Comparison of ENCODE assay signal across 17 mouse cellular contexts in genomic region chr7:115510045-115510444, GRCm38 (mm10).
A peak's percentile ranks its signal among the peaks of the same experiment; 100 is the strongest.
DNase-seq lines count a peak whose midpoint lies in the region; ATAC-seq and TF ChIP-seq lines count a peak whose summit lies in the region.
"Had no signal": no experiment of that assay in that cellular context is flagged by ENCODE, and none has a peak within 500 bp of the region (broad histone marks: within the 10 kb centered on the region; RNA-seq: fewer than 3 reads in every experiment).

No protein-coding gene starts in this region.

- peak; percentile 91 for ATAC-seq in kidney, embryonic 16.5 days (ENCODE audit: low FRiP score, low TSS enrichment)
- peak; percentile 59; the same call in 1 of the 2 replicates for ATAC-seq in limb, embryonic 12.5 days (ENCODE audit: insufficient number of reproducible peaks, insufficient read depth, low FRiP score, low TSS enrichment, low read depth)
- ATAC-seq in midbrain, embryonic 15.5 days (replicated peaks), result no peak
- ATAC-seq: forebrain, embryonic 13.5 days had no signal

- no peaks in the 10 kb centered on the region for H3K9me3 ChIP-seq in kidney, embryonic 16.5 days (ENCODE audit: low read length)
- H3K9me3 ChIP-seq in embryonic facial prominence, embryonic 10.5 days, result no peaks in the 10 kb centered on the region
- no peaks in the 10 kb centered on the region for H3K9me3 ChIP-seq in limb, embryonic 12.5 days
- H3K9me3 ChIP-seq in midbrain, embryonic 15.5 days, result no peaks in the 10 kb centered on the region
- H3K9me3 ChIP-seq: forebrain, embryonic 13.5 days; heart, embryonic 13.5 days; lung, embryonic 15.5 days had no signal

- H3K4me3 ChIP-seq in kidney, embryonic 16.5 days (ENCODE audit: low read length), result no peak overlapping the region
- H3K4me3 ChIP-seq in kidney, adult 2 months (ENCODE audit: insufficient read depth, low read depth, low read length), result no peak overlapping the region
- no peak overlapping the region for H3K4me3 ChIP-seq in embryonic facial prominence, embryonic 10.5 days
- H3K4me3 ChIP-seq in limb, embryonic 12.5 days (replicated peaks), result no peak overlapping the region
- H3K4me3 ChIP-seq in midbrain, embryonic 15.5 days, result no peak overlapping the region
- H3K4me3 ChIP-seq: forebrain, embryonic 13.5 days; heart, embryonic 13.5 days; lung, embryonic 15.5 days; myocyte had no signal

- TF ChIP-seq CTCF in kidney, adult 2 months (conservative IDR thresholded peaks at IDR 0.05; ENCODE audit: insufficient read depth, insufficient read length, low read depth, low read length), result no peak

- H3K4me2 ChIP-seq in kidney, embryonic 16.5 days (replicated peaks; ENCODE audit: low read depth, low read length), result no peak overlapping the region
- no peak overlapping the region for H3K4me2 ChIP-seq in limb, embryonic 12.5 days
- no peak overlapping the region for H3K4me2 ChIP-seq in midbrain, embryonic 15.5 days
- H3K4me2 ChIP-seq: forebrain, embryonic 13.5 days; heart, embryonic 13.5 days; hindbrain, embryonic 14.5 days; lung, embryonic 15.5 days had no signal

- 40% methylated on average over 5 of the region's 5 CpGs for WGBS in kidney, embryonic 16.5 days
- WGBS in kidney, adult 2 months, result 74% methylated on average over 5 of the region's 5 CpGs
- WGBS in embryonic facial prominence, embryonic 10.5 days, result 41% methylated on average over 5 of the region's 5 CpGs
- 44% methylated on average over 5 of the region's 5 CpGs for WGBS in limb, embryonic 12.5 days
- WGBS in midbrain, embryonic 15.5 days, result 71% methylated on average over 5 of the region's 5 CpGs

- no peak overlapping the region for H3K9ac ChIP-seq in kidney, embryonic 16.5 days (replicated peaks; ENCODE audit: low read length)
- H3K9ac ChIP-seq in limb, embryonic 12.5 days (replicated peaks), result no peak overlapping the region
- no peak overlapping the region for H3K9ac ChIP-seq in midbrain, embryonic 15.5 days
- H3K9ac ChIP-seq: forebrain, embryonic 13.5 days; heart, embryonic 13.5 days; hindbrain, embryonic 14.5 days; lung, embryonic 15.5 days had no signal

- TF ChIP-seq POLR2A in kidney, adult 2 months (IDR thresholded peaks at IDR 0.05; ENCODE audit: low read depth, low read length), result no peak

- H3K27ac ChIP-seq in kidney, embryonic 16.5 days (ENCODE audit: low read length), result 0 out of 2 replicates have a peak overlapping the region, but pooled peaks have one; percentile 30
- H3K27ac ChIP-seq in kidney, adult 2 months (ENCODE audit: insufficient read depth, low read depth, low read length), result no peak overlapping the region
- H3K27ac ChIP-seq in embryonic facial prominence, embryonic 10.5 days (replicated peaks), result peak overlapping the region; percentile 1; the same call in 1 of the 2 replicates
- no peak overlapping the region; the same call in 1 of the 2 replicates for H3K27ac ChIP-seq in limb, embryonic 12.5 days
- H3K27ac ChIP-seq in midbrain, embryonic 15.5 days, result no peak overlapping the region
- H3K27ac ChIP-seq: forebrain, embryonic 13.5 days; heart, embryonic 13.5 days; hindbrain, embryonic 14.5 days; lung, embryonic 15.5 days had no signal

- DNase-seq in kidney, adult 2 months, result no peak
- DNase-seq in embryonic facial prominence, embryonic 10.5 days (ENCODE audit: low spot score), result peak; percentile 42
- DNase-seq in forelimb bud, embryonic 11.5 days (ENCODE audit: low read depth, low spot score), result peak; percentile 68
- no peak for DNase-seq in ovary, postnatal 10 days (ENCODE audit: low spot score)
- no peak for DNase-seq in B cell, adult 2 months
- DNase-seq: cerebellum, adult 11-12 months; kidney, adult 11 months; liver; thymus, postnatal 36 days had no signal

- no peaks in the 10 kb centered on the region for H3K36me3 ChIP-seq in kidney, embryonic 16.5 days (ENCODE audit: insufficient read depth, low read length)
- no peaks in the 10 kb centered on the region for H3K36me3 ChIP-seq in kidney, adult 2 months (ENCODE audit: control insufficient read depth, insufficient read depth, low read length)
- no peaks in the 10 kb centered on the region for H3K36me3 ChIP-seq in embryonic facial prominence, embryonic 10.5 days (replicated peaks)
- H3K36me3 ChIP-seq in limb, embryonic 12.5 days, result 0 out of 2 replicates have a peak, but pooled peaks cover under 1% of the 10 kb centered on the region
- H3K36me3 ChIP-seq in midbrain, embryonic 15.5 days (replicated peaks), result no peaks in the 10 kb centered on the region
- H3K36me3 ChIP-seq: lung, embryonic 15.5 days had no signal

- H3K27me3 ChIP-seq in kidney, embryonic 16.5 days (ENCODE audit: insufficient read depth, low read length), result no peaks in the 10 kb centered on the region
- no peaks in the 10 kb centered on the region for H3K27me3 ChIP-seq in kidney, adult 2 months (replicated peaks; ENCODE audit: control insufficient read depth, insufficient read depth, low read length)
- H3K27me3 ChIP-seq in embryonic facial prominence, embryonic 10.5 days (replicated peaks; ENCODE audit: low read depth, poor library complexity, severe bottlenecking), result peaks cover 21% of the 10 kb centered on the region; the same call in 1 of the 2 replicates
- H3K27me3 ChIP-seq in limb, embryonic 12.5 days, result peaks cover 12% of the 10 kb centered on the region; the same call in 1 of the 2 replicates
- 0 out of 2 replicates have a peak, but pooled peaks cover 3% of the 10 kb centered on the region for H3K27me3 ChIP-seq in midbrain, embryonic 15.5 days (replicated peaks)
- H3K27me3 ChIP-seq: forebrain, embryonic 13.5 days; heart, embryonic 13.5 days; lung, embryonic 15.5 days had no signal

- peaks cover 8% of the 10 kb centered on the region; the same call in 1 of the 2 replicates for H3K4me1 ChIP-seq in kidney, embryonic 16.5 days (ENCODE audit: insufficient read depth, low read length)
- H3K4me1 ChIP-seq in kidney, adult 2 months (ENCODE audit: control insufficient read depth, insufficient read depth, low read length), result no peaks in the 10 kb centered on the region
- peaks cover 43% of the 10 kb centered on the region for H3K4me1 ChIP-seq in embryonic facial prominence, embryonic 10.5 days
- peaks cover 16% of the 10 kb centered on the region for H3K4me1 ChIP-seq in limb, embryonic 12.5 days (replicated peaks)
- H3K4me1 ChIP-seq in midbrain, embryonic 15.5 days, result peaks cover 13% of the 10 kb centered on the region; the same call in 1 of the 2 replicates
- H3K4me1 ChIP-seq: lung, embryonic 15.5 days had no signal

Comparison
In these comparisons a context has a peak if more than half of its experiments do, and no peak if none do; other contexts are left out.
1. H3K27ac ChIP-seq: peak in kidney, embryonic 16.5 days (single experiment) and embryonic facial prominence, embryonic 10.5 days (single experiment); none in kidney, adult 2 months (single experiment), limb, embryonic 12.5 days (single experiment) and midbrain, embryonic 15.5 days (single experiment).
2. DNase-seq: peak in embryonic facial prominence, embryonic 10.5 days (single experiment) and forelimb bud, embryonic 11.5 days (single experiment); none in kidney, adult 2 months (single experiment), ovary, postnatal 10 days (single experiment) and B cell, adult 2 months (0 of 2).